Mouse (Mus musculus) hindbrain, embryonic 12.5 days (tissue): Measurements from ENCODE around the gene Nwd1. TPM values are rescaled to one million over a fixed set of nuclear protein-coding genes. Genes with fewer than 3 reads are reported as not detected.

Experiments
- ATAC-seq: fragments of 200-750 bp; cut with Nextera tagmentation; 2 replicates; pipeline ENCODE4 v1.8.0; 2017; ENCODE audit warnings: moderate TSS enrichment; ENCODE audit not compliant: low FRiP score
- H3K27ac ChIP-seq: fragments of 300-500 bp; sonication (generic); 2 replicates; pipeline ENCODE4 v1.5.1; 2016; ENCODE audit warnings: mild to moderate bottlenecking
- H3K27me3 ChIP-seq: fragments of 300-500 bp; sonication (generic); 2 replicates; pipeline ENCODE4 v1.6.1; 2016; ENCODE audit warnings: mild to moderate bottlenecking
- H3K36me3 ChIP-seq: fragments of 300-500 bp; sonication (generic); 2 replicates; pipeline ENCODE4 v1.6.1; 2016; ENCODE audit warnings: mild to moderate bottlenecking
- H3K4me1 ChIP-seq: fragments of 300-500 bp; sonication (generic); 2 replicates; pipeline ENCODE4 v1.6.1; 2016
- H3K4me2 ChIP-seq: fragments of 300-500 bp; sonication (generic); replicated peaks from 2 replicates; pipeline ENCODE4 v1.6.1; 2016; ENCODE audit warnings: mild to moderate bottlenecking
- H3K4me3 ChIP-seq: fragments of 300-500 bp; sonication (generic); 2 replicates; pipeline ENCODE4 v1.5.1; 2016; ENCODE audit warnings: mild to moderate bottlenecking
- H3K9ac ChIP-seq: fragments of 300-500 bp; sonication (generic); 2 replicates; pipeline ENCODE4 v1.6.1; 2016; ENCODE audit warnings: mild to moderate bottlenecking, moderate library complexity
- H3K9me3 ChIP-seq: fragments of 300-500 bp; sonication (generic); replicated peaks from 2 replicates; pipeline ENCODE4 v1.6.1; 2016; ENCODE audit warnings: mild to moderate bottlenecking
- WGBS: fragments of 180-500 bp; shearing (Covaris S2); methylation state at CpG from one replicate; pipeline ENCODE4 v1.1.7; 2016; 5-methylcytosine and 5-hydroxymethylcytosine counted together
- microRNA-seq: library from miRNA; unstranded; fragments of <30 nt; microRNA quantifications from one replicate; pipeline ENCODE4, GENCODE M21; 2017
- polyA plus RNA-seq: library from polyadenylated mRNA; unstranded; fragments of >200 nt; fragmentation: Nextera tagmentation; extraction: Ambion mirVana; gene quantifications from 2 replicates; pipeline ENCODE4 v1.2.1, GENCODE M21; 2016

The Nwd1 gene
- polyA plus RNA-seq, 1 experiment from 2014 or later, result 0.68 TPM

DNA sequence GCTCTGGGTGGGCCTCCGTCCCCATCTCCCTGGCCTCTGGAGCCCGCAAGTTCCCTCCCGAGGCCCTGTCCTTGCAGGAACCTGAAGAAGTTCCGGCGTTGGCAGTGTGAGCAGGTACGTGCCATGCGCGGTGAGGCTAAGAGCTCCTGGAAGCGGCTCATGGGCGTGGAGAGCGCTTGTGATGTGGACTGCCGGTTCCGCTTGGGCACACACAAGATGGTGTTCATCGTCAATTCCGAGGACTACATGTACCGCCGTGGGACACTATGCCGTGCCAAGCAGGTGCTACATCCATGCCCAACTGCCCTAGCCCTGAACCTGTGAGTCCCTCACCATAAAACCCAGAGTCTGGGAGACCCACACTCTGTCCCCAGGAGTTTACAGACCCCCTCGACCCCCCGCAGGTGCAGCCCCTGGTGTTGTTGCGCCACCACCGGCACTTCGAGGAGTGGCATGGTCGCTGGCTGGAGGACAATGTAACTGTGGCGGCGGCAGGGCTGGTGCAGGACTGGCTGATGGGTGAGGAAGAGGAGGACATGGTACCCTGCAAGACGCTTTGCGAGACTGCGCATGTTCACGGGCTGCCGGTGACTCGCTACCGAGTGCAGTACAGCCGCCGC lies 110.4 kb downstream of the Nwd1 start:
- ATAC-seq, result no peak
- Histone ChIP-seq H3K4me3 (no peak overlapping the region), H3K27me3 (no peaks in the 10 kb centered on the region), H3K36me3 (peaks cover 70% of the 10 kb centered on the region), H3K27ac (no peak overlapping the region), H3K4me1 (no peaks in the 10 kb centered on the region), H3K9me3 (no peaks in the 10 kb centered on the region), H3K4me2 (no peak overlapping the region), H3K9ac (no peak overlapping the region)
- WGBS, result 98% methylated on average over 35 of the region's 35 CpGs

DNA sequence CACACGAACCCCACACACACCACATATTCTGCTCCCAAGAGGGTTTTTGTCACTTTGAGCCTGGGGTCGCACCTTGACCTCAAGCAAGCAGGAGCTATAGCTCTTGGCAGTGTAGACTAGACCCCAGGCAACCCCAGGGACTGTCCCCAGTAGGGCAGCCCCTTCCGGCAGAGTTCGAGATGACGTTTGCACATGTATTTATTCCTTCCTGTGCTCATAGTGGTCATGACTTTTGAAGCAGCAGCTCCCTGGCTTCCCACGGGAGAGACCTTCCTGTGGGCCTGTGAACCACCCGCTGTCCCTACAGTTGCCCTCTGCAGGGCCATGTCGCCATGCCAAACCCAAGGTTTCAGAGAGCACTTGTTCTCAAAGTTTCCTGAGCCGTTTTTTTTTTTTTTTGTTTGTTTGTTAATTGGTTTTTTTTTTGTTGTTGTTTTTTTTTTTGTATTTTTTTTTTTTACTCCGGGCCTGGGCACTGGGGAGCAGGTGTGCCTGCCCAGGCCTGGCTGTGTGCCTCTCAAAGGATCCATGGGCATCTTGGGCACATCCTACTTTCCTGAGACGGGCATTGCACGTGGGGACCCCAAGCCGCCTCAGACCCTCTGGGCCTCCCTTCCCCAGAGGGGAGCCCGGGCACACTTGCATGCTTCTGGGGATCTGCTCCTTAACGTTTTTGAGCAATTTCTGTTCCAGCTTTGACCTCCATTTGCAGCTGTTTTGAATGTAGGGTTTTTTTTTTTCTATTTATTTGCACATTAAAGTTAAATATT lies 111.1 kb downstream of the Nwd1 start:
- WGBS, result 92% methylated on average over 15 of the region's 15 CpGs
- no peak for ATAC-seq
- Histone ChIP-seq H3K4me2 (no peak overlapping the region), H3K4me3 (no peak overlapping the region), H3K27ac (no peak overlapping the region), H3K9me3 (no peaks in the 10 kb centered on the region), H3K36me3 (peaks cover 63% of the 10 kb centered on the region), H3K4me1 (no peaks in the 10 kb centered on the region), H3K9ac (no peak overlapping the region), H3K27me3 (no peaks in the 10 kb centered on the region)

DNA sequence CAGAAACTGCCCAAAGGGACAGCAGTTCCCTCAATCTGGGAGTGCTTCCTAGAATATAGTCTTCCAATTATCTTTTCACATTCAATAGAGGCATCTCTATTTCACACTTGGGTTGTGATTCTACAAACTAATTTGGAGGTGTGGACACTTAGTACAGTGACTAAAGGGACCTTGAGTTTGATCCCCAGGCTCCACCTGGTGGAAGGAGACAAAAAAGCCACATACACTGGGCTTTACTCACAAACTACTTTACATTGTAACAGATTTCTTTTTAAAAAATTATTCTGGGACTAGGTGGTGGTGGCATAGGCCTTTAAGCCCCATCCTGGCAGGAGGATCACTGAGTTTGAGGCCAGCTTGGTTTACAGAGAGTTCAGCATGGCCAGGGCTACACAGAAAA lies 111.8 kb downstream of the Nwd1 start:
- no peaks in the 10 kb centered on the region for H3K4me1 ChIP-seq
- H3K9me3 ChIP-seq, result no peaks in the 10 kb centered on the region
- no peaks in the 10 kb centered on the region for H3K27me3 ChIP-seq
- no peak overlapping the region for H3K27ac ChIP-seq
- H3K9ac ChIP-seq, result no peak overlapping the region
- ATAC-seq, result no peak
- peaks cover 56% of the 10 kb centered on the region for H3K36me3 ChIP-seq
- no peak overlapping the region for H3K4me2 ChIP-seq
- H3K4me3 ChIP-seq, result no peak overlapping the region

DNA sequence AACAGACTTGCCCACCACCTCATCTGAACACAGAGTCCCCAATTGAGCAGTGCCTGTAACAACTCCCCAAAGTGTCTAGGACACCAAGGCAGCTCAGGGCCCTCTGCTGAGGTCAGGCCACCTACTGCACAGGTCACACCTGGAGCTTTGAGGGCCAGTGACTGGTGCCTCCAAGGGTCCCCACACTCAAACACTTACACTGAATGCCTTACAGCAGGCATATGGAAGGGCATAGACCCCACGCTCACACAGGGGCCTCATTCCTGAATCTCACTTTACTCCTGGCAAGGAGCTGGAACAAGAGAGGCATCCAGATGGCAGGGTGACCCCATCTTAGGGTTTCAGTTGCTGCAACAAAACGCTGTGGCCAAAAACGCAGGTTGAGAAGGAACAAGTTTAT lies 113.7 kb downstream of the Nwd1 start:
- H3K27me3 ChIP-seq, result no peaks in the 10 kb centered on the region
- H3K4me3 ChIP-seq, result no peak overlapping the region
- no peak overlapping the region for H3K27ac ChIP-seq
- H3K4me2 ChIP-seq, result no peak overlapping the region
- WGBS, result 89% methylated on average over 3 of the region's 3 CpGs
- H3K4me1 ChIP-seq, result no peaks in the 10 kb centered on the region
- peaks cover 41% of the 10 kb centered on the region for H3K36me3 ChIP-seq
- ATAC-seq, result no peak
- H3K9ac ChIP-seq, result no peak overlapping the region
- no peaks in the 10 kb centered on the region for H3K9me3 ChIP-seq

DNA sequence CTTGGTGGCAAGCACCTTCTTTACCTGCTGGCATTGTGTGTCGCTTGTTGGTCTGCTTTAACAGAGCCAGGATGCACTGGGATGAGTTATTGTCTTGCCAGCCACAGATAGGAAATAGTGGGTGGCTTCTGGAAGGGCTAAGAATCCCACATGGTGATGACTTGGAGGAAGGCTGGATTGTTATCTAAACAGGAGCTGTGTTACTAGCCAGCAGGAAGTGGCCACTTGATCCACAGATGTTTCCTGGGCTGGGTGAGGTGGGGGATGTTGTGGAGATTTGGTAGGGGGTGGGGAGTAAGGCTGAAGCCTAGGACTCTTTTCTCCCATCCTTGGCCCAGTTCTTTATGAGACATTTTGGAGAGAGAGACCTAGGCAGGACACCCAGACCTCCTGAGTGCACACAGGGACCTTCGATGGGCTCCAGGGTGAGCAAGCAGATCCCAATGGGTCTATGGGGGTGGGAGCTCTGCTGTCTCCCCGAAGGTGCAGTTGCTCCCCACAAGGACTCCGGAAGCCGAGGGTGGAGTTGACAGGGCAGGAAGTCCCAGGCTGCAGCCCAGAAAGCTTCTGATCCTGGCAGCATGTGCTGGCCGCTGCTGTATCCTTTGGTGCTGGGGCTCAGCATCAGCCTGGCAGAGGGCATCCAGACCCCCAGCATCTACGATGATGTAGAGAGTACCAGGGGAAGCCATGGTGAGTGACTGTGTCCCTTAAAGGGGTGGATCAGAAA lies 115.0 kb downstream of the Nwd1 start, which contains the start of gene F2rl3:
Gene F2rl3, plus strand, starts transcription at position 559 of the 730 bp plus-strand sequence.
- Histone ChIP-seq H3K9me3 (no peaks in the 10 kb centered on the region), H3K4me1 (no peaks in the 10 kb centered on the region), H3K27me3 (no peaks in the 10 kb centered on the region), H3K9ac (no peak within 1 kb of the TSS), H3K36me3 (peaks cover 28% of the 10 kb centered on the region), H3K4me2 (no peak within 1 kb of the TSS), H3K27ac (no peak within 1 kb of the TSS), H3K4me3 (no peak within 1 kb of the TSS)
- 85% methylated on average over 7 of the region's 7 CpGs for WGBS
- ATAC-seq, result no peak

DNA sequence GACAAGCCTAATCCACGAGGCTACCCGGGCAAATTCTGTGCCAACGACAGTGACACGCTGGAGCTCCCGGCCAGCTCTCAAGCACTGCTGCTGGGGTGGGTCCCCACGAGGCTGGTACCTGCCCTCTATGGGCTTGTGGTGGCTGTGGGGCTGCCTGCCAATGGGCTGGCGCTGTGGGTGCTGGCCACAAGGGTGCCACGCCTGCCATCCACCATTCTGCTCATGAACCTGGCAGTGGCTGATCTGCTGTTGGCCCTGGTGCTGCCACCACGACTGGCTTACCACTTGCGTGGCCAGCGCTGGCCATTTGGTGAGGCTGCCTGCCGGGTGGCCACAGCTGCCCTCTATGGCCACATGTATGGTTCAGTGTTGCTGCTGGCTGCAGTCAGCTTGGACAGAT lies 115.8 kb downstream of the Nwd1 start:
- Histone ChIP-seq H3K9ac (no peak overlapping the region), H3K4me3 (no peak overlapping the region), H3K9me3 (no peaks in the 10 kb centered on the region), H3K27me3 (no peaks in the 10 kb centered on the region), H3K4me2 (no peak overlapping the region), H3K4me1 (peaks cover 3% of the 10 kb centered on the region; the same call in 1 of the 2 replicates), H3K27ac (no peak overlapping the region), H3K36me3 (peaks cover 20% of the 10 kb centered on the region)
- WGBS, result 93% methylated on average over 12 of the region's 12 CpGs
- ATAC-seq, result no peak

DNA sequence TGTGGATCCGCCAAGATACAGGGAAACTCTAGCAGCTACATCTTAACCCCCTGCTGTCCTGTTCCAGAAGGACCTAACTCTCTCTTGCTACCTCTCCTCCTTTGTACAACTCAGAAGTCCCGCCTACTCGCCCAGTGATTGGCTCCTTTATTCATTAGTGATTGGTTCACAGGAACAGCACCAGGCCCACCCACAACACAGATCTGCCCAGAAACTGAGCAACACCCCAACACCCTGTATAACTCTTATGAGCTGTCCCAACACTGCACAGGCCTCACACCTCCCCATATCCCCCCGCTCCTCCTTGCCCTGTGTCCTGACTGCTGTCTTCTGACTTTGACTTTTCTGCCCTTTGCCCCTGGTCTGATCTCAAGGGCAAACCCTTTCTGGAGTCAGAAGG lies 119.2 kb downstream of the Nwd1 start:
- WGBS, result 66% methylated on average over 4 of the region's 4 CpGs
- no peaks in the 10 kb centered on the region for H3K27me3 ChIP-seq
- H3K4me1 ChIP-seq, result peaks cover 3% of the 10 kb centered on the region; the same call in 1 of the 2 replicates
- H3K27ac ChIP-seq, result no peak overlapping the region
- peak; percentile 41; the same call in 1 of the 2 replicates for ATAC-seq
- H3K9me3 ChIP-seq, result no peaks in the 10 kb centered on the region
- no peak overlapping the region for H3K9ac ChIP-seq
- H3K36me3 ChIP-seq, result no peaks in the 10 kb centered on the region
- no peak overlapping the region for H3K4me2 ChIP-seq
- H3K4me3 ChIP-seq, result no peak overlapping the region

DNA sequence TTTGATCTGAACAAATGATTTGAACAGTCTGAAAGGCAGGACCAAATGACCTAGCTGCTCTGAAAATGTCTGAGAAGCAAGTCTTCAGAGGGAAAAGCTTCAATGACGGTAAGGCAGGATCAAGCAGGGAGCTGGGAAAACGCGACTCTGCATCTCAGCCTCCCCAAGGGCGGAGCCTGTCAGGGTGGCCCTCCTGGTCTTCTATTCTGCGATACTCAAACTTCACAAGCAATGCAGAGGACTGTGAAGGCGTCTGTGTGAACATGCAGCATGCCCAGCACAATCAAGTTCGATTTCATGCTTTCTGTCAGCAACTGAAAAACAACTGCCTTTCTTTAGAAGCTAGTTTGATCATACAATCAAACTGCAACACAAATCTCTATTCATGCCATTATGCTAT lies 120.3 kb downstream of the Nwd1 start:
- no peak overlapping the region for H3K27ac ChIP-seq
- H3K4me1 ChIP-seq, result peaks cover 3% of the 10 kb centered on the region; the same call in 1 of the 2 replicates
- no peaks in the 10 kb centered on the region for H3K36me3 ChIP-seq
- 30% methylated on average over 7 of the region's 7 CpGs for WGBS
- no peaks in the 10 kb centered on the region for H3K9me3 ChIP-seq
- H3K4me2 ChIP-seq, result no peak overlapping the region
- no peak for ATAC-seq
- no peak overlapping the region for H3K4me3 ChIP-seq
- no peaks in the 10 kb centered on the region for H3K27me3 ChIP-seq
- no peak overlapping the region for H3K9ac ChIP-seq

Small RNA genes lying within 50 kb of the gene (microRNA-seq; reads per million reads assigned to microRNA genes)
- not detected for gene Gm26237

Other genes starting within 250 kb of the Nwd1 start
- 74.3 and 74.5 TPM in 2 replicates for gene Eps15l1, start 225.3 kb upstream of the Nwd1 start, polyA plus RNA-seq
- 1.3 and 1.9 TPM in 2 replicates for gene Calr3, start 202.8 kb upstream of the Nwd1 start, polyA plus RNA-seq
- gene 1700030K09Rik, start 202.8 kb upstream of the Nwd1 start, polyA plus RNA-seq, result 15.9 and 16.5 TPM in 2 replicates
- gene Cherp, start 171.5 kb upstream of the Nwd1 start, polyA plus RNA-seq, result 66.5 and 75.3 TPM in 2 replicates
- gene Slc35e1, start 154.1 kb upstream of the Nwd1 start, polyA plus RNA-seq, result 22.2 and 27.8 TPM in 2 replicates
- 17.7 and 22.0 TPM in 2 replicates for gene Med26, start 98.4 kb upstream of the Nwd1 start, polyA plus RNA-seq
- 121 and 124 TPM in 2 replicates for gene Smim7, start 75.6 kb upstream of the Nwd1 start, polyA plus RNA-seq
- gene Tmem38a, start 74.7 kb upstream of the Nwd1 start, polyA plus RNA-seq, result 14.7 and 14.8 TPM in 2 replicates
- gene Sin3b, start 76.6 kb downstream of the Nwd1 start, polyA plus RNA-seq, result 149 and 163 TPM in 2 replicates
- 0.77 and 1.3 TPM in 2 replicates for gene F2rl3, start 115.2 kb downstream of the Nwd1 start, polyA plus RNA-seq